Mouse (Mus musculus) stomach, embryonic 16.5 days (tissue): Measurements from ENCODE around the gene Fam170b. TPM values are rescaled to one million over a fixed set of nuclear protein-coding genes. Genes with fewer than 3 reads are reported as not detected.

Source experiments
- ATAC-seq: fragments of 200-750 bp; cut with Nextera tagmentation; 2 replicates; pipeline ENCODE4 v1.8.0; 2017; ENCODE audit warnings: moderate number of reproducible peaks, moderate TSS enrichment; ENCODE audit not compliant: insufficient read depth, low FRiP score
- H3K27ac ChIP-seq: fragments of 300-500 bp; sonication (generic); 2 replicates; pipeline ENCODE4 v1.5.1; 2014; ENCODE audit warnings: low read length
- H3K27me3 ChIP-seq: fragments of 300-500 bp; sonication (generic); 2 replicates; pipeline ENCODE4 v1.6.1; 2014; ENCODE audit warnings: low read length, control low read depth, mixed read lengths; ENCODE audit not compliant: control insufficient read depth, insufficient read depth
- H3K36me3 ChIP-seq: fragments of 300-500 bp; sonication (generic); 2 replicates; pipeline ENCODE4 v1.6.1; 2014; ENCODE audit warnings: low read length; ENCODE audit not compliant: control insufficient read depth, insufficient read depth
- H3K4me1 ChIP-seq: fragments of 300-500 bp; sonication (generic); 2 replicates; pipeline ENCODE4 v1.6.1; 2014; ENCODE audit warnings: low read length, control low read depth, mixed read lengths; ENCODE audit not compliant: control insufficient read depth, insufficient read depth
- H3K4me2 ChIP-seq: fragments of 300-500 bp; sonication (generic); 2 replicates; pipeline ENCODE4 v1.6.1; 2014; ENCODE audit warnings: low read depth, low read length, mixed read lengths
- H3K4me3 ChIP-seq: fragments of 300-500 bp; sonication (generic); replicated peaks from 2 replicates; pipeline ENCODE4 v1.5.1; 2014; ENCODE audit warnings: mild to moderate bottlenecking, low read length
- H3K9ac ChIP-seq: fragments of 300-500 bp; sonication (generic); 2 replicates; pipeline ENCODE4 v1.6.1; 2014; ENCODE audit warnings: low read length
- H3K9me3 ChIP-seq: fragments of 300-500 bp; sonication (generic); replicated peaks from 2 replicates; pipeline ENCODE4 v1.6.1; 2016; ENCODE audit warnings: low read length, control low read depth; ENCODE audit not compliant: control insufficient read depth
- WGBS: fragments of 180-500 bp; shearing (Covaris S2); extraction: QIAGEN DNeasy Blood & Tissue Kit; methylation state at CpG from one replicate; pipeline ENCODE4 v1.1.7; 2014; 5-methylcytosine and 5-hydroxymethylcytosine counted together
- polyA plus RNA-seq: library from polyadenylated mRNA; unstranded; fragments of >200 nt; fragmentation: Nextera tagmentation; extraction: Ambion mirVana; gene quantifications from 2 replicates; pipeline ENCODE4 v1.2.1, GENCODE M21; 2015

The Fam170b gene
- polyA plus RNA-seq, 1 experiment from 2014 or later: 0.05 TPM

GRCm38 (mm10) chr14:32824267-32825150 is 9.3 kb upstream of the Fam170b start:
- H3K27ac ChIP-seq: peak overlapping the region; percentile 63

GRCm38 (mm10) chr14:32825426-32826032 is 8.2 kb upstream of the Fam170b start:
- Histone ChIP-seq H3K4me1 (peaks cover 17% of the 10 kb centered on the region), H3K9me3 (no peaks in the 10 kb centered on the region), H3K27ac (peak overlapping the region; percentile 84), H3K27me3 (no peaks in the 10 kb centered on the region), H3K4me2 (peak overlapping the region; percentile 20), H3K4me3 (0 out of 2 replicates have a peak overlapping the region, but pooled peaks have one; percentile 1), H3K9ac (0 out of 2 replicates have a peak overlapping the region, but pooled peaks have one; percentile 9), H3K36me3 (no peaks in the 10 kb centered on the region)
- 6% methylated on average over 11 of the region's 11 CpGs for WGBS
- ATAC-seq: peak; percentile 81

More at GRCm38 (mm10) chr14:32824267-32825150, 9.3 kb upstream of the Fam170b start:
- Histone ChIP-seq H3K27me3 (no peaks in the 10 kb centered on the region), H3K4me1 (peaks cover 17% of the 10 kb centered on the region), H3K4me2 (no peak overlapping the region), H3K9me3 (no peaks in the 10 kb centered on the region), H3K9ac (no peak overlapping the region), H3K36me3 (no peaks in the 10 kb centered on the region), H3K4me3 (no peak overlapping the region)
- ATAC-seq: no peak
- 44% methylated on average over 14 of the region's 14 CpGs for WGBS

DNA sequence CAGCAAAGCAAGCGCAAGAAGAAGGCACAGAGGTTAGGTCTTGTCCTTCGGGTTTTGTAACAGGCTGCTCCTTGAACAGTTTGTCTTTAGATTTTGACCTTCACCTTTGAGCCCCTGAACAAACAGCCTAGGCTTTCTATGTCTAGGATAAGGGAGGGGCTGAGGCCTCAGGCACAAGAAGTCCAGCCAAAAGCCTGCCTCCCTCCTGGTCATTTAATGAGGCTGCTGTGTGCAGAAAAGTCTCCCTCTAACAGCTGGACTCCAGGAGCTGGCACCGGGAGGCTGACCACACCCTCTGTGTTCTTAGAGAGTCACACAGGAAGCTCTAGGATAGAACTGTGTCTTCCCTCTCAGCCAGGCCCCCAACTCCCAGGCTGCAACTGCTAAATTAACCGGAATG is 6.6 kb upstream of the Fam170b start:
- peaks cover 17% of the 10 kb centered on the region for H3K4me1 ChIP-seq
- H3K9me3 ChIP-seq: no peaks in the 10 kb centered on the region
- no peak overlapping the region for H3K9ac ChIP-seq
- no peak overlapping the region for H3K4me3 ChIP-seq
- H3K27me3 ChIP-seq: no peaks in the 10 kb centered on the region
- peak overlapping the region; percentile 84 for H3K27ac ChIP-seq
- no peak overlapping the region for H3K4me2 ChIP-seq
- H3K36me3 ChIP-seq: no peaks in the 10 kb centered on the region
- WGBS: 37% methylated on average over 4 of the region's 4 CpGs
- ATAC-seq: peak; percentile 57

DNA sequence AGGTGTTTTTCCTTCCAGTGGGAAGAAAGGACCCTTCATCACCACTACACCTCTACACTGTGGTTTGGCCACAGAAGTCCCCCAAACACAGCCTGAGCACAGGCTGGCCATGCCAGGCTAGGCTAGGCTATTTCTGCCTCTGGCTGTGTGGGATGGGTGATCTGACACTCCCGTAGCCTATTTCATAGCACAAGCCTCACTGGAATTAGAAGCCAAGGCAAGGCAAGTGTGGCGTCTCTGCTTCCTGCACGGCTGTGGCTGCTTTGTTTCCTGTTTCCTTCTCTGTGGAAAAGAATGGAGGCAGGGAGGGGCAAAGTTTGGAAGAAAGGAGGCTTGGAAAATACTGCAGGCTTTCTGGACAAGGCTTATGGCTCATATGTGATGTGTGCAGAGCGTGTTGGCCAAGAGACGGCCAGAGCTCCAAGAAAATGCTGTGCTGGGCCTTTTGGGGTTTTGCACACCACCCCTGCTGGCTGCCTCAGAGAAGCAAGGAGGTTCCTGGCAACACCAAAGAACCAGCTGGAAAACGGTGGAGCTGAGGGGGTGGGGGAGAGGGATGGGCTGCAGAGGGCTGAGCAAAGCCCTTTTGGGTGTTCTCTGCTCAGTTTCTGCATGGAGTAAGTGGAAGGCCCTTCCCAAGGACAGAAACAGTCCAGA is 5.6 kb upstream of the Fam170b start:
- no peak overlapping the region for H3K9ac ChIP-seq
- ATAC-seq: peak; percentile 54; the same call in 1 of the 2 replicates
- H3K27me3 ChIP-seq: no peaks in the 10 kb centered on the region
- H3K36me3 ChIP-seq: no peaks in the 10 kb centered on the region
- 38% methylated on average over 6 of the region's 6 CpGs for WGBS
- peaks cover 17% of the 10 kb centered on the region for H3K4me1 ChIP-seq
- no peak overlapping the region for H3K4me2 ChIP-seq
- no peaks in the 10 kb centered on the region for H3K9me3 ChIP-seq
- H3K27ac ChIP-seq: peak overlapping the region; percentile 84
- H3K4me3 ChIP-seq: no peak overlapping the region

DNA sequence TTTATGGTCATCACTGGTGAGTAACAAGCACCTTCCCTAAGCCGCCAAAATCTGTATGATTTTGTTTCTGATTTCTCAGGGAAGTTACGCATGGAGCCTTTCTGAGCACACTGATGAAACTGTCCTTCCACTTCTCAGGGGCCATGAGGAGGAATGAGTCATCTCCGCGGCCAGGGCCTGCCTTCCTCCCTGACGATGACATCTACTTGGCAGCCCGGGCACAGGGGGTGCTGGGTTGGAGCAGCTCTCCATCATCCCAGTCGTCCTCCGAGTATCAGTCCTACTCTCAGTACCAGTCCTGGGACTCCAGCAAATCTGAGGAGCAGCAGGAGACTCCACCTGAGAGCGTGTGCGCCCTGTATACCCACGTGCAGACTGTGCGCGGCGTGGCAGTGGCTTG is 1.4 kb downstream of the Fam170b start:
- Histone ChIP-seq H3K4me3 (no peak overlapping the region), H3K9ac (no peak overlapping the region), H3K4me2 (no peak overlapping the region), H3K4me1 (no peaks in the 10 kb centered on the region), H3K9me3 (no peaks in the 10 kb centered on the region), H3K27ac (no peak overlapping the region), H3K27me3 (no peaks in the 10 kb centered on the region), H3K36me3 (no peaks in the 10 kb centered on the region)
- ATAC-seq: peak; percentile 25; the same call in 1 of the 2 replicates
- 81% methylated on average over 14 of the region's 14 CpGs for WGBS

- no peaks in the 10 kb centered on the region for H3K9me3 ChIP-seq
- peak; percentile 50; the same call in 1 of the 2 replicates for ATAC-seq
- no peak overlapping the region for H3K4me3 ChIP-seq
- no peaks in the 10 kb centered on the region for H3K27me3 ChIP-seq
- H3K27ac ChIP-seq: no peak overlapping the region
- H3K9ac ChIP-seq: no peak overlapping the region
- H3K36me3 ChIP-seq: no peaks in the 10 kb centered on the region
- 84% methylated on average over 14 of the region's 14 CpGs for WGBS
- no peaks in the 10 kb centered on the region for H3K4me1 ChIP-seq
- no peak overlapping the region for H3K4me2 ChIP-seq
Observed at GRCm38 (mm10) chr14:32835596-32835995, 1.8 kb downstream of the Fam170b start.

DNA sequence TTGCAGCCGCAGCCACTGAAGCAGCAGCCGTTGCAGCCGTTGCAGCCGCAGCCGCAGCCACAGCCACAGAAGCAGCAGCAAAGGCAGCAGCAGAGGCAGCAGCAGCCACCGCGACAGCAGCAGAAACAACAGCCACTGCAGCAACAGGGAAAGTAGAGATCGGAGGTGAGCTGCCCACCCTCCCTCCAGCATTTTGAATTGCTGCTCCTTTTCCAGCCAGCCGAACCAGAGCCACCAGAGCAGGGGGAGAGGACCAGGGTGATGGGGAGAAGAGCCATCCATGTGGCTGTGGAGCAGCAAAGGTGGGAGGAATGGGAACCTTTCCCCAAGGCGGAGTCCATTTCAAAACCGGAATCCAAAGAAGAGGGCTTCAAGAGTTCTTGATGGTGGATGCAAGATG is 2.4 kb downstream of the Fam170b start:
- 92% methylated on average over 11 of the region's 11 CpGs for WGBS
- Histone ChIP-seq H3K4me3 (no peak overlapping the region), H3K36me3 (no peaks in the 10 kb centered on the region), H3K4me2 (no peak overlapping the region), H3K9me3 (no peaks in the 10 kb centered on the region), H3K27me3 (no peaks in the 10 kb centered on the region), H3K27ac (no peak overlapping the region), H3K9ac (no peak overlapping the region), H3K4me1 (no peaks in the 10 kb centered on the region)
- no peak for ATAC-seq

GRCm38 (mm10) chr14:32842052-32842451 is 8.3 kb downstream of the Fam170b start:
- ATAC-seq: no peak
- Histone ChIP-seq H3K9me3 (no peaks in the 10 kb centered on the region), H3K4me2 (no peak overlapping the region), H3K4me3 (no peak overlapping the region), H3K27ac (no peak overlapping the region), H3K27me3 (no peaks in the 10 kb centered on the region), H3K9ac (no peak overlapping the region), H3K36me3 (no peaks in the 10 kb centered on the region), H3K4me1 (no peaks in the 10 kb centered on the region)

- Histone ChIP-seq H3K4me3 (no peak overlapping the region), H3K27me3 (no peaks in the 10 kb centered on the region), H3K9me3 (no peaks in the 10 kb centered on the region), H3K4me1 (0 out of 2 replicates have a peak, but pooled peaks cover 8% of the 10 kb centered on the region), H3K36me3 (no peaks in the 10 kb centered on the region), H3K4me2 (no peak overlapping the region), H3K27ac (no peak overlapping the region), H3K9ac (no peak overlapping the region)
- no peak for ATAC-seq
- 88% methylated on average over 4 of the region's 4 CpGs for WGBS
Observed at GRCm38 (mm10) chr14:32854059-32854458, 20.3 kb downstream of the Fam170b start.
